Mouse (Mus musculus) liver, adult (tissue): ENCODE data around the gene Plcb2.

Experiments used
- GATA4 ChIP-seq: IDR thresholded peaks from 2 replicates; pipeline ENCODE4 v1.6.1; 2014; ENCODE audit warnings: mild to moderate bottlenecking, low read length; ENCODE audit not compliant: insufficient replicate concordance

Plcb2 gene

GRCm38 (mm10) chr2:118733341-118733740 is 5.1 kb upstream of the Plcb2 start:
- TF ChIP-seq GATA4: no peak

GRCm38 (mm10) chr2:118731981-118732380 is 3.7 kb upstream of the Plcb2 start:
- no peak for TF ChIP-seq GATA4

GRCm38 (mm10) chr2:118730622-118730915 is 2.3 kb upstream of the Plcb2 start:
- no peak for TF ChIP-seq GATA4

GRCm38 (mm10) chr2:118729816-118730621 is 1.8 kb upstream of the Plcb2 start:
- no peak for TF ChIP-seq GATA4

GRCm38 (mm10) chr2:118729194-118729593 is 956 bp upstream of the Plcb2 start:
- TF ChIP-seq GATA4: no peak

- no peak for TF ChIP-seq GATA4
Measured at GRCm38 (mm10) chr2:118727911-118728310, 327 bp downstream of the Plcb2 start.

GRCm38 (mm10) chr2:118726873-118727272 is 1.4 kb downstream of the Plcb2 start:
- TF ChIP-seq GATA4: no peak

- TF ChIP-seq GATA4: no peak
Measured at GRCm38 (mm10) chr2:118725511-118725910, 2.7 kb downstream of the Plcb2 start.

GRCm38 (mm10) chr2:118723693-118724486 is 4.3 kb downstream of the Plcb2 start:
- TF ChIP-seq GATA4: no peak

GRCm38 (mm10) chr2:118716677-118717076 is 11.6 kb downstream of the Plcb2 start:
- TF ChIP-seq GATA4: no peak

- no peak for TF ChIP-seq GATA4
Measured at GRCm38 (mm10) chr2:118714230-118714629, 14.0 kb downstream of the Plcb2 start.

GRCm38 (mm10) chr2:118713631-118714030 is 14.6 kb downstream of the Plcb2 start:
- no peak for TF ChIP-seq GATA4

- no peak for TF ChIP-seq GATA4
Measured at GRCm38 (mm10) chr2:118711038-118711494, 17.2 kb downstream of the Plcb2 start.

GRCm38 (mm10) chr2:118709655-118710221 is 18.5 kb downstream of the Plcb2 start:
- TF ChIP-seq GATA4: no peak

GRCm38 (mm10) chr2:118708472-118708871 is 19.8 kb downstream of the Plcb2 start:
- TF ChIP-seq GATA4: no peak

GRCm38 (mm10) chr2:118706436-118706835 is 21.8 kb downstream of the Plcb2 start:
- TF ChIP-seq GATA4: no peak
